Mouse (Mus musculus): ENCODE data around the gene D130052B06Rik. TPM values are rescaled to one million over a fixed set of nuclear protein-coding genes. Genes with fewer than 3 reads are reported as not detected.

The D130052B06Rik gene
- polyA plus RNA-seq (2015; fragmentation: Nextera tagmentation; extraction: Ambion mirVana), result 0.16 and 0.19 TPM in 2 replicates

- H3K4me1 ChIP-seq (replicated peaks), result no peaks in the 10 kb centered on the region
- ATAC-seq (ENCODE audit: low FRiP score), result no peak
- no peaks in the 10 kb centered on the region for H3K36me3 ChIP-seq
- WGBS, result 86% methylated on average over 4 of the region's 4 CpGs
- no peak within 1 kb of the TSS for H3K4me3 ChIP-seq
- H3K9ac ChIP-seq, result no peak within 1 kb of the TSS
- no peak within 1 kb of the TSS for H3K4me2 ChIP-seq
- H3K9me3 ChIP-seq, result no peaks in the 10 kb centered on the region
- no peaks in the 10 kb centered on the region for H3K27me3 ChIP-seq
- no peak within 1 kb of the TSS for H3K27ac ChIP-seq
Observed at GRCm38 (mm10) chr11:33598986-33599385, at the start of gene D130052B06Rik. TSS of gene D130052B06Rik (plus strand) at chr11:33599302.

GRCm38 (mm10) chr11:33550861-33551560, 48.1 kb upstream of the D130052B06Rik start:
- ATAC-seq (ENCODE audit: low FRiP score), result no peak
- no peaks in the 10 kb centered on the region for H3K4me1 ChIP-seq (replicated peaks)
- no peaks in the 10 kb centered on the region for H3K36me3 ChIP-seq
- H3K4me2 ChIP-seq, result no peak overlapping the region
- 75% methylated on average over 14 of the region's 14 CpGs for WGBS
- H3K27ac ChIP-seq, result no peak overlapping the region
- no peak overlapping the region for H3K4me3 ChIP-seq
- no peak overlapping the region for H3K9ac ChIP-seq
- no peaks in the 10 kb centered on the region for H3K9me3 ChIP-seq
- no peaks in the 10 kb centered on the region for H3K27me3 ChIP-seq

GRCm38 (mm10) chr11:33554123-33554522, 45.0 kb upstream of the D130052B06Rik start:
- Histone ChIP-seq H3K36me3 (no peaks in the 10 kb centered on the region), H3K27me3 (no peaks in the 10 kb centered on the region), H3K4me1 (replicated peaks) (no peaks in the 10 kb centered on the region), H3K27ac (no peak overlapping the region), H3K4me3 (no peak overlapping the region), H3K4me2 (no peak overlapping the region), H3K9me3 (no peaks in the 10 kb centered on the region), H3K9ac (no peak overlapping the region)
- WGBS, result 83% methylated on average over 8 of the region's 8 CpGs
- ATAC-seq (ENCODE audit: low FRiP score), result no peak

- Histone ChIP-seq H3K27me3 (no peaks in the 10 kb centered on the region), H3K4me3 (no peak overlapping the region), H3K9me3 (no peaks in the 10 kb centered on the region), H3K27ac (no peak overlapping the region), H3K9ac (no peak overlapping the region), H3K4me1 (replicated peaks) (no peaks in the 10 kb centered on the region), H3K36me3 (no peaks in the 10 kb centered on the region), H3K4me2 (no peak overlapping the region)
- no peak for ATAC-seq (ENCODE audit: low FRiP score)
- 86% methylated on average over 2 of the region's 2 CpGs for WGBS
Observed at GRCm38 (mm10) chr11:33563921-33564320, 35.2 kb upstream of the D130052B06Rik start.

- Histone ChIP-seq H3K27me3 (no peaks in the 10 kb centered on the region), H3K4me3 (no peak overlapping the region), H3K36me3 (no peaks in the 10 kb centered on the region), H3K4me2 (no peak overlapping the region), H3K9ac (no peak overlapping the region), H3K9me3 (no peaks in the 10 kb centered on the region; the same call in 1 of the 2 replicates), H3K4me1 (replicated peaks) (no peaks in the 10 kb centered on the region), H3K27ac (no peak overlapping the region)
- ATAC-seq (ENCODE audit: low FRiP score), result no peak
Observed at GRCm38 (mm10) chr11:33570413-33570812, 28.7 kb upstream of the D130052B06Rik start.

GRCm38 (mm10) chr11:33574944-33575343, 24.2 kb upstream of the D130052B06Rik start:
- Histone ChIP-seq H3K27me3 (no peaks in the 10 kb centered on the region; the same call in 1 of the 2 replicates), H3K4me1 (replicated peaks) (no peaks in the 10 kb centered on the region), H3K4me3 (no peak overlapping the region), H3K4me2 (no peak overlapping the region), H3K9me3 (no peaks in the 10 kb centered on the region; the same call in 1 of the 2 replicates), H3K27ac (no peak overlapping the region), H3K36me3 (no peaks in the 10 kb centered on the region), H3K9ac (no peak overlapping the region)
- 81% methylated on average over 3 of the region's 3 CpGs for WGBS
- ATAC-seq (ENCODE audit: low FRiP score), result no peak

- H3K4me2 ChIP-seq, result no peak within 1 kb of the TSS
- 64% methylated on average over 6 of the region's 6 CpGs for WGBS
- ATAC-seq (ENCODE audit: low FRiP score), result no peak
- H3K27ac ChIP-seq, result no peak within 1 kb of the TSS
- no peaks in the 10 kb centered on the region for H3K4me1 ChIP-seq (replicated peaks)
- no peak within 1 kb of the TSS for H3K4me3 ChIP-seq
- H3K9me3 ChIP-seq, result no peaks in the 10 kb centered on the region; the same call in 1 of the 2 replicates
- H3K27me3 ChIP-seq, result no peaks in the 10 kb centered on the region; the same call in 1 of the 2 replicates
- H3K36me3 ChIP-seq, result no peaks in the 10 kb centered on the region
- H3K9ac ChIP-seq, result no peak within 1 kb of the TSS
Observed at GRCm38 (mm10) chr11:33578859-33579258, 20.2 kb upstream of the D130052B06Rik start, which contains the start of gene Gabrp. TSS of gene Gabrp (minus strand) at chr11:33578959.

GRCm38 (mm10) chr11:33579621-33580020, 19.5 kb upstream of the D130052B06Rik start:
- Histone ChIP-seq H3K27ac (no peak overlapping the region), H3K4me1 (replicated peaks) (no peaks in the 10 kb centered on the region), H3K4me2 (no peak overlapping the region), H3K4me3 (no peak overlapping the region), H3K36me3 (no peaks in the 10 kb centered on the region), H3K9me3 (no peaks in the 10 kb centered on the region; the same call in 1 of the 2 replicates), H3K9ac (no peak overlapping the region), H3K27me3 (no peaks in the 10 kb centered on the region; the same call in 1 of the 2 replicates)
- WGBS, result 71% methylated on average over 3 of the region's 3 CpGs
- ATAC-seq (ENCODE audit: low FRiP score), result no peak

- no peaks in the 10 kb centered on the region for H3K36me3 ChIP-seq
- ATAC-seq (ENCODE audit: low FRiP score), result no peak
- WGBS, result 85% methylated on average over 6 of the region's 6 CpGs
Observed at GRCm38 (mm10) chr11:33586614-33587013, 12.5 kb upstream of the D130052B06Rik start.

GRCm38 (mm10) chr11:33590771-33591170, 8.3 kb upstream of the D130052B06Rik start:
- H3K4me2 ChIP-seq, result no peak overlapping the region
- WGBS, result 92% methylated on average over 3 of the region's 3 CpGs
- no peaks in the 10 kb centered on the region for H3K4me1 ChIP-seq (replicated peaks)
- no peaks in the 10 kb centered on the region for H3K27me3 ChIP-seq
- ATAC-seq (ENCODE audit: low FRiP score), result no peak
- H3K4me3 ChIP-seq, result no peak overlapping the region
- no peaks in the 10 kb centered on the region for H3K36me3 ChIP-seq
- H3K9me3 ChIP-seq, result no peaks in the 10 kb centered on the region
- H3K9ac ChIP-seq, result no peak overlapping the region
- H3K27ac ChIP-seq, result no peak overlapping the region

More at GRCm38 (mm10) chr11:33586614-33587013, 12.5 kb upstream of the D130052B06Rik start:
- Histone ChIP-seq H3K4me3 (no peak overlapping the region), H3K9ac (no peak overlapping the region), H3K9me3 (no peaks in the 10 kb centered on the region), H3K4me1 (replicated peaks) (no peaks in the 10 kb centered on the region), H3K27me3 (no peaks in the 10 kb centered on the region), H3K4me2 (no peak overlapping the region), H3K27ac (no peak overlapping the region)

GRCm38 (mm10) chr11:33592826-33593225, 6.3 kb upstream of the D130052B06Rik start:
- no peaks in the 10 kb centered on the region for H3K36me3 ChIP-seq
- H3K4me3 ChIP-seq, result no peak overlapping the region
- H3K4me1 ChIP-seq (replicated peaks), result no peaks in the 10 kb centered on the region
- H3K9ac ChIP-seq, result no peak overlapping the region
- H3K9me3 ChIP-seq, result no peaks in the 10 kb centered on the region
- 89% methylated on average over 4 of the region's 4 CpGs for WGBS
- H3K27ac ChIP-seq, result no peak overlapping the region
- H3K4me2 ChIP-seq, result no peak overlapping the region
- no peaks in the 10 kb centered on the region for H3K27me3 ChIP-seq
- ATAC-seq (ENCODE audit: low FRiP score), result no peak

GRCm38 (mm10) chr11:33596655-33597054, 2.4 kb upstream of the D130052B06Rik start:
- H3K9me3 ChIP-seq, result no peaks in the 10 kb centered on the region
- no peak overlapping the region for H3K4me3 ChIP-seq
- ATAC-seq (ENCODE audit: low FRiP score), result no peak
- H3K4me2 ChIP-seq, result no peak overlapping the region
- no peaks in the 10 kb centered on the region for H3K36me3 ChIP-seq
- H3K9ac ChIP-seq, result no peak overlapping the region
- no peaks in the 10 kb centered on the region for H3K27me3 ChIP-seq
- no peaks in the 10 kb centered on the region for H3K4me1 ChIP-seq (replicated peaks)
- no peak overlapping the region for H3K27ac ChIP-seq
- 81% methylated on average over 4 of the region's 4 CpGs for WGBS

- no peak overlapping the region for H3K4me3 ChIP-seq
- H3K4me2 ChIP-seq, result no peak overlapping the region
- no peaks in the 10 kb centered on the region for H3K4me1 ChIP-seq (replicated peaks)
- no peak overlapping the region for H3K27ac ChIP-seq
- H3K27me3 ChIP-seq, result no peaks in the 10 kb centered on the region
- no peaks in the 10 kb centered on the region for H3K9me3 ChIP-seq
- no peak overlapping the region for H3K9ac ChIP-seq
- WGBS, result 68% methylated on average over 2 of the region's 2 CpGs
- ATAC-seq (ENCODE audit: low FRiP score), result no peak
- no peaks in the 10 kb centered on the region for H3K36me3 ChIP-seq
Observed at GRCm38 (mm10) chr11:33603174-33603573, 4.1 kb downstream of the D130052B06Rik start.

All from hindbrain, embryonic 13.5 days (tissue).